Mouse (Mus musculus): ENCODE results near the gene Ankrd54.

Ankrd54 gene

GRCm38 (mm10) chr15:79075658-79076365 lies 13.1 kb upstream of the Ankrd54 start:
- DNase-seq (ENCODE audit: low read depth, low spot score): peak; percentile 66

- peak; percentile 87 for DNase-seq (ENCODE audit: low read depth, low spot score)
Measured at GRCm38 (mm10) chr15:79074913-79075532, 12.3 kb upstream of the Ankrd54 start, which contains the start of gene Eif3l. Gene Eif3l (plus strand): TSS chr15:79075179.

GRCm38 (mm10) chr15:79074446-79074845 lies 11.8 kb upstream of the Ankrd54 start:
- DNase-seq (ENCODE audit: low read depth, low spot score): no peak

- DNase-seq (ENCODE audit: low read depth, low spot score): peak; percentile 51
Measured at GRCm38 (mm10) chr15:79073752-79074151, 11.1 kb upstream of the Ankrd54 start.

GRCm38 (mm10) chr15:79071117-79072039 lies 8.7 kb upstream of the Ankrd54 start:
- peak; percentile 75 for DNase-seq (ENCODE audit: low read depth, low spot score)

- no peak for DNase-seq (ENCODE audit: low read depth, low spot score)
Measured at GRCm38 (mm10) chr15:79068416-79068815, 5.7 kb upstream of the Ankrd54 start.

- DNase-seq (ENCODE audit: low read depth, low spot score): no peak
Measured at GRCm38 (mm10) chr15:79067631-79068030, 4.9 kb upstream of the Ankrd54 start.

GRCm38 (mm10) chr15:79066276-79066675 lies 3.6 kb upstream of the Ankrd54 start:
- DNase-seq (ENCODE audit: low read depth, low spot score): no peak

- no peak for DNase-seq (ENCODE audit: low read depth, low spot score)
Measured at GRCm38 (mm10) chr15:79065086-79065770, 2.5 kb upstream of the Ankrd54 start.

- no peak for DNase-seq (ENCODE audit: low read depth, low spot score)
Measured at GRCm38 (mm10) chr15:79063160-79063740, 557 bp upstream of the Ankrd54 start.

- no peak for DNase-seq (ENCODE audit: low read depth, low spot score)
Measured at GRCm38 (mm10) chr15:79060887-79061565, 1.7 kb downstream of the Ankrd54 start.

- no peak for DNase-seq (ENCODE audit: low read depth, low spot score)
Measured at GRCm38 (mm10) chr15:79057850-79058249, 4.8 kb downstream of the Ankrd54 start.

GRCm38 (mm10) chr15:79056601-79057000 lies 6.1 kb downstream of the Ankrd54 start:
- no peak for DNase-seq (ENCODE audit: low read depth, low spot score)

GRCm38 (mm10) chr15:79052366-79052765 lies 10.3 kb downstream of the Ankrd54 start:
- no peak for DNase-seq (ENCODE audit: low read depth, low spot score)

GRCm38 (mm10) chr15:79051461-79052360 lies 11.0 kb downstream of the Ankrd54 start:
- no peak for DNase-seq (ENCODE audit: low read depth, low spot score)

- DNase-seq (ENCODE audit: low read depth, low spot score): no peak
Measured at GRCm38 (mm10) chr15:79050964-79051363, 11.7 kb downstream of the Ankrd54 start.

- DNase-seq (ENCODE audit: low read depth, low spot score): no peak
Measured at GRCm38 (mm10) chr15:79050160-79050845, 12.4 kb downstream of the Ankrd54 start.

- DNase-seq (ENCODE audit: low read depth, low spot score): no peak
Measured at GRCm38 (mm10) chr15:79048186-79048585, 14.5 kb downstream of the Ankrd54 start.

- DNase-seq (ENCODE audit: low read depth, low spot score): no peak
Measured at GRCm38 (mm10) chr15:79044837-79045236, 17.9 kb downstream of the Ankrd54 start.

Data from ES-CJ7 (cell line).